Mouse (Mus musculus) cerebellum, adult 11 months (tissue): Measurements from ENCODE around the gene Nmrk1.

Source experiments
- DNase-seq: peaks from one replicate; pipeline ENCODE4 v3.0.0; 2022

Gene Nmrk1

GRCm38 (mm10) chr19:18654330-18654729 lies 22.6 kb downstream of the Nmrk1 start:
- DNase-seq, result no peak

- DNase-seq, result no peak
These were observed 23.2 kb downstream of the Nmrk1 start for GRCm38 (mm10) chr19:18654984-18655383.

- no peak for DNase-seq
These were observed 24.2 kb downstream of the Nmrk1 start for GRCm38 (mm10) chr19:18655999-18656398.

GRCm38 (mm10) chr19:18658473-18658872 lies 26.7 kb downstream of the Nmrk1 start:
- DNase-seq, result no peak

- no peak for DNase-seq
These were observed 27.6 kb downstream of the Nmrk1 start for GRCm38 (mm10) chr19:18659349-18659748.

GRCm38 (mm10) chr19:18660466-18660865 lies 28.7 kb downstream of the Nmrk1 start:
- DNase-seq, result no peak

- no peak for DNase-seq
These were observed 29.9 kb downstream of the Nmrk1 start for GRCm38 (mm10) chr19:18661683-18662082.

- no peak for DNase-seq
These were observed 32.2 kb downstream of the Nmrk1 start for GRCm38 (mm10) chr19:18663904-18664303.

GRCm38 (mm10) chr19:18666966-18667365 lies 35.2 kb downstream of the Nmrk1 start:
- DNase-seq, result no peak

- DNase-seq, result no peak
These were observed 37.8 kb downstream of the Nmrk1 start for GRCm38 (mm10) chr19:18669551-18669950.

GRCm38 (mm10) chr19:18670608-18671007 lies 38.9 kb downstream of the Nmrk1 start, which contains the start of gene Carnmt1:
TSS of gene Carnmt1 (plus strand) at chr19:18670764.
- DNase-seq, result peak; percentile 99

GRCm38 (mm10) chr19:18671056-18671741 lies 39.4 kb downstream of the Nmrk1 start:
- DNase-seq, result peak; percentile 52

- DNase-seq, result no peak
These were observed 40.7 kb downstream of the Nmrk1 start for GRCm38 (mm10) chr19:18672498-18672897.

GRCm38 (mm10) chr19:18673116-18673515 lies 41.4 kb downstream of the Nmrk1 start:
- DNase-seq, result no peak

- DNase-seq, result no peak
These were observed 50.4 kb downstream of the Nmrk1 start for GRCm38 (mm10) chr19:18682142-18682541.

- DNase-seq, result no peak
These were observed 55.8 kb downstream of the Nmrk1 start for GRCm38 (mm10) chr19:18687556-18687955.

GRCm38 (mm10) chr19:18692176-18692575 lies 60.4 kb downstream of the Nmrk1 start:
- no peak for DNase-seq

GRCm38 (mm10) chr19:18692768-18693167 lies 61.0 kb downstream of the Nmrk1 start:
- DNase-seq, result no peak

GRCm38 (mm10) chr19:18695116-18695515 lies 63.4 kb downstream of the Nmrk1 start:
- DNase-seq, result no peak

- no peak for DNase-seq
These were observed 63.8 kb downstream of the Nmrk1 start for GRCm38 (mm10) chr19:18695552-18695951.
